Mouse (Mus musculus): ENCODE results near the gene Phf2. TPM values are rescaled to one million over a fixed set of nuclear protein-coding genes. Genes with fewer than 3 reads are reported as not detected.

The Phf2 gene
- total RNA-seq, 2 experiments from 2014 or later: 32.8 to 38.3 TPM

GRCm38 (mm10) chr13:48861913-48862312 is 9.0 kb downstream of the Phf2 start:
- DNase-seq (ENCODE audit: low spot score in 2 of 2): no peak
- intact Hi-C loops (cut with DNase I): no loop called here

GRCm38 (mm10) chr13:48858779-48859178 is 12.1 kb downstream of the Phf2 start:
- DNase-seq (ENCODE audit: low spot score in 2 of 2): no peak

GRCm38 (mm10) chr13:48858054-48858453 is 12.9 kb downstream of the Phf2 start:
- intact Hi-C loops (cut with DNase I): no loop called here
- DNase-seq (ENCODE audit: low spot score in 2 of 2): no peak

More at GRCm38 (mm10) chr13:48858779-48859178, 12.1 kb downstream of the Phf2 start:
- intact Hi-C loops (cut with DNase I): no loop called here

DNA sequence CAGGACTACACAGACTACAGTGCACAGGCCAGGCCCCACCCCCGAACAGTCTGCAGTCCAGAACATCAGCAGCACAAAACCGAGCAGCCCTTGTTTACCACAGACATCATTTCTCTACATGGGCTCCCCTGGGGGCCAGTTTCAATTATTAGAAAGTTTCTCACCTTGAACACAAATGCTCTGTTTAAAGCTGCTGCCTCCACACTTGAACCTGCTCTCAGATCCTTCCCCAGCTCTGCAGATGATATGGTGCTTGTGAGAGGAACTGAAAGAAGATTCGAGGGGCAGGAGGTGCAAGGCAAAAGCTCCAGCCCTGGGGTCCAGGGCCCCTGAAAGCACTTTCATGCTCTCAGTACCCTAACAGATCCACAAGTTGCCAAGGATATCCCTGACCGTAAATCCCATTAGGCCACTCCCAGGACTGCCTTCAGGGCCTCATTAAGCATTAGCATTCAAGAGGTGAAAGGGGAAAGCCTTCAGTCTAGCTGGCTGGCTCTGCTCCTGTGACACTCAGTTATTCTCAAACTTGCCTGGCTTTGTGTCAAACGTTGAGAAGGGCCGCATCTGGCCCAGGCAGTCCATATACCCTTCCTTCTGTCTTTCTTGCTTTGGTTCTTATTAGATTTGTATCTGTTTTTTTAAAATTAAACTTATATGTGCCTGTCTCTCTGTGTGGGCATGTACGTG is 13.5 kb downstream of the Phf2 start:
- no peak for DNase-seq (ENCODE audit: low spot score in 2 of 2)
- intact Hi-C loops (cut with DNase I): no loop called here

DNA sequence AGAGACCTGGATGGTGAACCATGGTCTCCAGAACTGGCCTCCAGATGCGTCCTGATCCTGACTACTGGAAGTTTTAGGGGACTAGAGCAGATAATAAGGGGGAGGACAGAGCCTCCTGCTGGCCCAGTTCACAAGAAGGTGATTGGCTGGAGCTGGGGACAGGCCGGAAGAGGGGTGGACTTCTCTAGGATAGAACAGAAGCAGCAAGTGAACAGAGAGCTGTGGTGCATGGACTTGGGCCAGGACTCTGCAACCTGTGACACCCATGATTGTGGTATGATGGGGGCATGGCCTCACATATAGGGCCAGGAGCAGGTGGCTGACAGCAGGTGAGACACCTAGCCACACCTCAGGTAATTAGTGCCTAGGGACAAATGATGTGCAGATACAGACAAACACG is 17.0 kb downstream of the Phf2 start:
- DNase-seq (ENCODE audit: low spot score in 2 of 2): no peak
- intact Hi-C loops (cut with DNase I): no loop called here

DNA sequence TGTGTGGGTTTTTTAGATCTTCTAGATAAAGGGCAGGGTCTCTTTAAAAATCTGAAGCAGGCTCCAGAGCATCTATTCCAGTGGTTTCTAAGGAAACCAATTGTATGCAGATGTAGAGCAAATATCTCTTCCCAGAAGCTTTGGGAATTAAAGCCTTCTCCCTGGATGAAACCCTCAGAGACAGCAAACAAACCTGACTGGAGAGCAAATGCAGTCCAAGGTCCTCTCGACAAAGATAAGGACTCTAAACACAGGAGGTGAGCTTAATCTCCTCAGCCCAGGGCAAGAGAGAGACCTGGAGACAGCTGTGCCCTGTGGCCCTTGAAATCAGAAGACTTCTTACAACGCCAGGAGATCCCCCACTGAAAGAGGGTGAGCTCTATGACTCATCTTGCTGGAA is 17.4 kb downstream of the Phf2 start:
- intact Hi-C loops (cut with DNase I): no loop called here
- no peak for DNase-seq (ENCODE audit: low spot score in 2 of 2)

DNA sequence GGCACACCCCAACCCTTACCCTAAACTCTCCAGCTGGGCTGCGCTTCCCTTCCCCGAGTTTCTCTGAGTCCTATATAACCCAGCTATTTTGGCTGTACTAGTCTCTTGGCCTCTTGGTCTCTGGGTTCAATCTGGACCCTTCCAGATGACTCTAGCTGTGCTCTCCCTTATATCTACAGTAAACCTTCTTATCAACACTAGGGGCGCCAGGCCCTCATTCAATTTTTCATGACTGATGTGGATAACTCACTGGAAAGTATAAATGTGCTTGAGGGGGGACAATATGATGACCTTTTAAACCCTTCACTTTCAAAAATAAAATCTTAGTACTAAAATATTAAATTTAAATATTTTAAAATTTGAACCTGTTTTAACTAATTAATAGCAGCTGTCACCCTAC is 18.1 kb downstream of the Phf2 start:
- intact Hi-C loops (cut with DNase I): no loop called here

GRCm38 (mm10) chr13:48851719-48852118 is 19.2 kb downstream of the Phf2 start:
- no peak for DNase-seq (ENCODE audit: low spot score in 2 of 2)
- intact Hi-C loops (cut with DNase I): no loop called here

More for the DNA sequence above, 18.1 kb downstream of the Phf2 start:
- no peak for DNase-seq (ENCODE audit: low spot score in 2 of 2)

DNA sequence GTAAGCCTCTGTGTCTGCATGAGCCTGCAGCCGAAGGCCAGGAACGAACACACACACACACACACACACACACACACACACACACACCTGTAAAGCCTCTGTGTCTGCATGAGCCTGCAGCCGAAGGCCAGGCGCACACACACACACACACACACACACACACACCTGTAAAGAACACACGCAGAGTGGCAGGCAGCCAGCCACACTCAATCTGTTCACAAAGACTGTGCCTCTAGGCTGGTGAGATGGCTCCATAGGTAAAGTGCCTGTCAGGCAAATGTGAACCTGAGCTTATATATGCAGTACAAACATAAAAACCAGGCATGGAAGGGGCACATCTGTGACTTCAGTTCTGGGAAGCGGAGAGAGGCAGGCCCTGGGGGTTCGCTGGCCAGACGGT is 20.1 kb downstream of the Phf2 start:
- intact Hi-C loops (cut with DNase I): no loop called here
- DNase-seq (ENCODE audit: low spot score in 2 of 2): no peak

GRCm38 (mm10) chr13:48850326-48850725 is 20.6 kb downstream of the Phf2 start:
- no peak for DNase-seq (ENCODE audit: low spot score in 2 of 2)
- intact Hi-C loops (cut with DNase I): no loop called here

DNA sequence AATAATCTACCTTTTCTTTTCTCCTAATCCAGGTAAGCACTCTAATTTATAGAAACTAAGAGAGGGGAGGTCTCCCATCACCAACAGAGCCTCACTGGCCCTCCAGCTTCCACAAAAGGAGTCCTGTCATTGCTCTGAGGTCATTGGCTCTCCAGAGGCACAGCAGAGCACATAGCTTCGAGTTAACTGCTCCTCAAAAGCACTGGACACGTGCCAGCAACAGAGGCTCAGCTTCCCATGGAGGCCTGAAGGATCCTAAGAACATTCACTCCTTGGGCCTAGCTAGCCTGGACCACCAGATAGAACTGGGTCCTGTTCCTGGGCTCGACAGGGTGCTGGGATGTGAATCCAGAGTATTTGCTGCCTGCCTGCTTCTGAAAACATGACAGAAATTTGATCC is 21.8 kb downstream of the Phf2 start:
- no peak for DNase-seq (ENCODE audit: low spot score in 2 of 2)
- intact Hi-C loops (cut with DNase I): no loop called here

GRCm38 (mm10) chr13:48845308-48845707 is 25.6 kb downstream of the Phf2 start:
- intact Hi-C loops (cut with DNase I): no loop called here
- DNase-seq (ENCODE audit: low spot score in 2 of 2): no peak

DNA sequence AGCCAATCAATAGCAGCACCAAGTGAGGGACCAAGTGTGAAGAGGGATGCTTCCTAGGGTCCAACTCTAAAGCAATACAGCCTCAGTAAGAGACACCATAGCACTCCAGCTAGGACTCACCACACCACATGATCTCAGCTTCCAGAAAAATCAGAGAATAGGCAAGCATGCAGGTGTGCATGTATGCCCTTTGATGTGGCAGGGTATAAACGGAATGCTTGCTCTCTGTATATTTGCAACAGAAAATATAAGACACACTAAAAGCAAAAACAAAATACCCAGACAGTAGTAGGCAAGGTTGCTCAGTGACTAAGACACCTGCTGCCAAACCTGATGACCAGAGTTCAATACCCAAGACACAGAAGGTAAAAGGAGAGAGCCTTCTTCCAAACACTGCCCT is 27.4 kb downstream of the Phf2 start:
- no peak for DNase-seq (ENCODE audit: low spot score in 2 of 2)
- intact Hi-C loops (cut with DNase I): no loop called here

DNA sequence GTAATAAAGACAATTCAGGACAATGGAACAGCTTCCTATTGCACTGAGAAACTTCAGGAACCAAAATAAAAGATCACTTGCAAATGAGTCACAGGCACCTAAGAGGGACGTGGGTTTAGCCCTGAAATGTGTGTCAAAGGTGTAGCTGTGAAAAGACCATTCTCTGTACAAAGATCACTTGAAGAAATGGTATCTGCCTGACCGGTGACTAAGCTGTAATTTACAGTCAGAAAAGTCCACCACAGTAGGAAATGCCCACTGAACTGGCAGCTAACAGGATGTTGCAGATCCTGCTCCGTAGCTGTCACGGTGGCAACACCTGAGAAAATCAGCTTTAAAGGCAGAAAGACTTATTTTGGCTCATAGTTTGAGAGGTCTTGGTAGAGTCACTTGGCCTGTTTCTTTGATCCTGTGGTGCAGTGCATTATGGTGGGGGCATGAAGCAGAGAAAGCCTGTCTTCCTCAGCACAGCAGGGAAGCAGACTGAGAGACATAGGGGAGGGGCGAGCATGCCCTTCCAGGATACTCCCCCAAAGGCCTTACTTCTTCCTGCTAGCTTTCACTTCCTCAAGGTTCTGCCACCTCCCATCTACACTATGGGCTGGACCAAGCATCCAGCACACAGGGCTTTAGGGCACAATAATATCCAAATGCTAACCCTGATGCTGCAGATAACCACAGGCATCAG is 28.9 kb downstream of the Phf2 start:
- no peak for DNase-seq (ENCODE audit: low spot score in 2 of 2)
- intact Hi-C loops (cut with DNase I): no loop called here

- intact Hi-C loops (cut with DNase I): no loop called here
- no peak for DNase-seq (ENCODE audit: low spot score in 2 of 2)
These were observed 32.6 kb downstream of the Phf2 start for GRCm38 (mm10) chr13:48838284-48838683.

- DNase-seq (ENCODE audit: low spot score in 2 of 2): no peak
- intact Hi-C loops (cut with DNase I): no loop called here
These were observed 33.4 kb downstream of the Phf2 start for GRCm38 (mm10) chr13:48837537-48837936.

DNA sequence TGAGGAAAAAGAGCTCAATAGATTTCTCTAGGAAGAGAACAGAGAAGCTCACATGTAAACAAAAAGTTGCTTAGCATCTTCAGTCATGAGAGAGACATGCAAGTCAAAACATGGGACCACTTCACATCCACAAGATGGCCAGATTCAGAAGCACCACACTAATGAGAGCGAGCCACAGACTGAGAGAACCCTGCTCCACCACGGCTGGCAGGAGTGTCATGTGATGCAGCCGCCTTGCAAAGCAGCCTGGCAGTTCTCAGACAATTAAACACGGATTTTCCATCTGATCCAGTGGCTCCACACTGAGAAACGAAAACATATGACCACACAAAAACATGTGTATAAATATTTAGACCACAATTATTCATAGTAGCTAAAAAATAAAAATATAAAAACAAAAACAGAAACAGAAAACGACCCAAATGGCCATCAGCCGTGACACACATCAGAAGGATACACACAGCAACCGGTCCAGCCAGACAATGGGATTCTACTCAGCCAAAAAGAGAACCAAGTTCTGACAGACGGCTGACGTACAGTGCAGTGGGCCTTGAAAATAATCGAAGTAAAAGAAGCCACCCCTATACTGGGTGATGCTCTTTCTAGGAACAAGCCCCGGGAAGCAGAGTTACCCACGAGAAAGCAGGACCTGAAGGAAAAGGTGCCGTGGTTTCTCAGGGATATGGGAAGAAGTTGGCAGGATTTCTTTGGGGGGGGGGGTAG is 40.2 kb downstream of the Phf2 start:
- DNase-seq (ENCODE audit: low spot score in 2 of 2): no peak
- intact Hi-C loops (cut with DNase I): no loop called here

- DNase-seq (ENCODE audit: low spot score in 2 of 2): no peak
- intact Hi-C loops (cut with DNase I): no loop called here
These were observed 41.1 kb downstream of the Phf2 start for GRCm38 (mm10) chr13:48829780-48830179.

DNA sequence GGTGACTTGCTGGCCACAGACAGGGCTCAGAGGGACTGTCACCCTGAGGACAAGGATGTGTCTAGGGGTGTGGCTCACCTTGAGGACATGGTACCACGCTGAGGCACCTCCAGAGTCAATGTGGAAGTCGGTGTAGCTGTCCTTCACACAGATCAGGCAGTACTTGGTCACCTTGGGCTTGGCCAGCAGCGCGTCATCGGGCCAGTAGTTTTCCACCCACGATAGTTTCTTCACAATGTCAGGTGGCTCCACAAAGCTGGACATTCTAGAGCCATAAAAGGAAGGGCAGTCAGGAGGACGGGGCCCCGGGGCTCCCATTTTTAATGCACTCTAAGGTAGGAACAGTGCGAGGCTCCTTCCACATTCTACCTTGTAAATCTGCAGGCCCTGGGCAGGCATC is 48.0 kb downstream of the Phf2 start:
- intact Hi-C loops (cut with DNase I): no loop called here
- no peak for DNase-seq (ENCODE audit: low spot score in 2 of 2)

- intact Hi-C loops (cut with DNase I): no loop called here
- DNase-seq (ENCODE audit: low spot score in 2 of 2): no peak
These were observed 48.6 kb downstream of the Phf2 start for GRCm38 (mm10) chr13:48822288-48822687.

DNA sequence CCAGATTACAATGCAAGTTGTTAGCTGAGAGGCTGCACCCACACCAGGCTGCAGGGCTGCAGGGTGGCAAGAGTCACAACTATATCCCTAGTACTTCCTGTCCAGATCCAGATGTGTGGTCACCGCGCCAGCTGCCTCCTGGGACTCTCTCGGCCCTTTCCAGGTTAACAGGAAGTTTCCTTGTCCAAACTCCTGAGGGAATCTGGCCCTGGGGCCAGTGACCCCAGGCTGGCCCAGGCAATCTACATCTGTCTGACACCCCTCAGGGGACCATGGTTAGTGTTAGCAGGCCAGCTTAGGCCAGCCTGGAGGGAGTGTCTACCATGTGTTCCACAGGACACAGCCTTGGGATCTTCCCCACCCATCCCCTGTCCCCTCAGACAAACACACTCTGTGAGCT is 51.8 kb downstream of the Phf2 start:
- intact Hi-C loops (cut with DNase I): no loop called here

More for the DNA sequence above, 51.8 kb downstream of the Phf2 start:
- DNase-seq (ENCODE audit: low spot score in 2 of 2): no peak

All from left cerebral cortex, postnatal 36 days (tissue).